Mouse (Mus musculus) CD4-positive, CD25-positive, alpha-beta regulatory T cell, adult 2 months (primary cell): Measurements from ENCODE around the gene Cdiptos.

ENCODE experiments used
- DNase-seq: peaks from one replicate; pipeline ENCODE4 v3.0.0-alpha.2; 2012; ENCODE audit warnings: low read depth, low spot score

Cdiptos gene

GRCm38 (mm10) chr7:126928384-126929037 is 47.4 kb downstream of the Cdiptos start, which contains the start of gene Kctd13:
Gene Kctd13 (plus strand): TSS chr7:126928879.
- peak; percentile 96 for DNase-seq

- DNase-seq, result no peak
These were observed 49.6 kb downstream of the Cdiptos start for GRCm38 (mm10) chr7:126926299-126926698.

- no peak for DNase-seq
These were observed 51.9 kb downstream of the Cdiptos start for GRCm38 (mm10) chr7:126923999-126924398.

GRCm38 (mm10) chr7:126922624-126923060 is 53.3 kb downstream of the Cdiptos start, which contains the start of gene Tmem219:
Gene Tmem219 (minus strand): TSS chr7:126922917.
- DNase-seq, result no peak
